Mouse (Mus musculus): ENCODE data around the gene Taf8. TPM values are rescaled to one million over a fixed set of nuclear protein-coding genes. Genes with fewer than 3 reads are reported as not detected.
"Not testable (repeated sequence)": the region's sequence is repeated elsewhere in the genome, so short reads cannot be mapped to it uniquely, and the experiment has no call there.

The Taf8 gene
- total RNA-seq, 2 experiments from 2014 or later = 9.5 to 10.2 TPM

DNA sequence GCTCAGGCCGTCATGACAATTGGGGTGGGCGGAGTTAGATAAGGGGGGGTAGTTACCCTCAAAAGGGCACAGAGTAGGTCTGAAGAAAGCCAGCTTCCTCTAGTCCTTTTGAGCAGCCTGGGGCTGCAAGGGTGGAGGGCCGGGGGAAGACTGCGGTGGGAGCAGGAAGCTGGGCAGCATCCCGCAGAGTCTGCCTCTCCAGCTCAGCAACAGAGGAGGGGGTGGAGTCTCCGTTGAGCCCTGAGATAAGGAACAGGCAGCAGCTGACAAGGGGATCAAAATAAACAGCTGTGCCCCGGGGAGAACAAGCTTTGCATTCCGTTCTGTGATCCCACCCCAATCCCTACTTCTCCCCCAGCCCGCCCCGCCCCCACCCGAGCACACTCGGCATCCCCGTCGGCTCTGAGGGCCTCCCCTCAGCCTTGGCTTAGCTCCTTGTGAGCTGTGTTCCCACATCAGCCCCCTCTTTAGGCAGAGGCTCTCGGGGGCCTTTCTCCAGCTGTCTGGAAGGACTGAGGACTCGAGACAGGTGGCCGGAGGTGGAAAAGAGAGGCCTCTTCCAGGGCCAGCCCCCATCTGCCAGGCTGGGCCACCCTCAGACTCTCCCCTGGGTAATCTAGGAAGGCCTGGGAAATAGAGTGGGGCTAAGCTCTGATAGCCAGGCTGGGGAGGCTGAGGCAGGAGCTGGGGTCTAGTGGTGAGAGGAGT is 19.6 kb upstream of the Taf8 start:
- intact Hi-C loops (cut with DNase I; ENCODE audit: low total_unique reads) = no loop called here
- DNase-seq = peak; percentile 66

DNA sequence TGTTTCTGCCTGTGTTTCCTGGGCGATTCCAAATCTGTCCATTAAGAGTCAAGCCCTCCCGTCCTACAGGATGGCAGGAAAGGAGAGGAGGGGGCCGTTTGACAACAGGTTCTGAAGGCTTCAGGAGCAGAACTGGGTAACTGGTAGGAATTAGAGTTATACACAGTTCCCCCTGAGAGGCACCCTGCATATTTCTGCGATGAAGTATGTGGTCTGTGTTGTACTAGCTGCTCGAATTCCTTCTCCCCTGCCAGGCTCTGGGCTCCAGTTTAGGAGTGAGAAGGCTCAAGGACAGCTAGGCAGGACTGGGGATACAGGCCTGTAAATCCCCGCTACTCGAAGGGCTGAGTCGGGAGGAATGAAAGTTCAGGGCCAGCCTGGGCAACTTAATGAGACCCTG is 16.1 kb upstream of the Taf8 start:
- intact Hi-C loops (cut with DNase I; ENCODE audit: low total_unique reads) = loop anchor here (10.0 kb wide), 1 partner anchor 157 kb away; no protein-coding TSS in a partner anchor
- peak; percentile 58 for DNase-seq

DNA sequence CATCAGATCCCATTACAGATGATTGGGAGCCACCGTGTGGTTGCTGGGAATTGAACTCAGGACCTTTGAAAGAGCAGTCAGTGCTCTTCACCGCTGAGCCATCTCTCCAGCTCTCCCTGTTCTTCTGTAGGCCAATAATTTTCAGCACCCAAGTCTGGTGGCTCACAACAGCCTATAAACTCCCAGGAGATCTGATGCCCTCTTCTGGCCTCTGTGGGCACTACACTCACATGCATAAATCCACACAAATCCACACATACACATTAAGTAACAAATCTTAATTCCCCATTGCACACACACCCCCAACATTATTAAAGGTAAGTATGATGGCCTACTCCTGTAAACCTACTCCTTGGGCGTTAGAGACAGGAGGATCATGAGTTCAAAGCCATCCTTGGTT is 14.1 kb upstream of the Taf8 start:
- DNase-seq = no peak
- intact Hi-C loops (cut with DNase I; ENCODE audit: low total_unique reads) = loop anchor here (10.0 kb wide), 1 partner anchor 159 kb away; no protein-coding TSS in a partner anchor

DNA sequence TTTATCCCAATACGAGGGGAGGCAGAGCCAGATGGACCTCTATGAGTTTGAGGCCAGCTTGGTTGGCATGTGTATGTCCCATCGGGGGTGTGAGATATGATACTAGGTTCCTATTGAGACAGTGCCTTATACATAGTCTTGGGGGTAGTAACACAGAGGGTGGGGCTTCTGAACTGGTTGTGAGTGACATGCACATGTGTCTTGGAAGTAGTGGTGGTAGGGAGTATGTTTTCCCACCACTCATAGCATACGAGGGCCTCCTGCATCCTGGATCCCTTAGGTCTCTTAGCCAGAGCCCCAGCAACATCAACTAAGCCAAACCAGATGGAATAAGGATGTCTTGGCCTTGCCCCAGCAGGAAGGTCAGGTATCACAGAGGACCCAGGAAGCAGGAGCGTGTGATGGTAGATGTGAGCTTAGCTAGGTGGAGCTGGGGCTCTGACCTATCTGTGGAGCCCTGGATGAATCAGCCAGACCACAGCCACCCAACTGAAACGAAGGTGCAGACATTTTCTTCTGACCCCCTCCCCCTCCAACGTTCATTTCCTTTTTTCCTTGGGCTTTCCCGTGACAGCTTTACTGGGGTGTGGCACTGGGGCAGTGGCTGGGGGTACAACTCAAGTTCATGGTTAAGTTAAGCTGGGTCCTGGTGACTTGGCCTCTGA is 13.2 kb upstream of the Taf8 start:
- DNase-seq = no peak
- intact Hi-C loops (cut with DNase I; ENCODE audit: low total_unique reads) = loop anchor here (10.0 kb wide), 1 partner anchor 159 kb away; no protein-coding TSS in a partner anchor

DNA sequence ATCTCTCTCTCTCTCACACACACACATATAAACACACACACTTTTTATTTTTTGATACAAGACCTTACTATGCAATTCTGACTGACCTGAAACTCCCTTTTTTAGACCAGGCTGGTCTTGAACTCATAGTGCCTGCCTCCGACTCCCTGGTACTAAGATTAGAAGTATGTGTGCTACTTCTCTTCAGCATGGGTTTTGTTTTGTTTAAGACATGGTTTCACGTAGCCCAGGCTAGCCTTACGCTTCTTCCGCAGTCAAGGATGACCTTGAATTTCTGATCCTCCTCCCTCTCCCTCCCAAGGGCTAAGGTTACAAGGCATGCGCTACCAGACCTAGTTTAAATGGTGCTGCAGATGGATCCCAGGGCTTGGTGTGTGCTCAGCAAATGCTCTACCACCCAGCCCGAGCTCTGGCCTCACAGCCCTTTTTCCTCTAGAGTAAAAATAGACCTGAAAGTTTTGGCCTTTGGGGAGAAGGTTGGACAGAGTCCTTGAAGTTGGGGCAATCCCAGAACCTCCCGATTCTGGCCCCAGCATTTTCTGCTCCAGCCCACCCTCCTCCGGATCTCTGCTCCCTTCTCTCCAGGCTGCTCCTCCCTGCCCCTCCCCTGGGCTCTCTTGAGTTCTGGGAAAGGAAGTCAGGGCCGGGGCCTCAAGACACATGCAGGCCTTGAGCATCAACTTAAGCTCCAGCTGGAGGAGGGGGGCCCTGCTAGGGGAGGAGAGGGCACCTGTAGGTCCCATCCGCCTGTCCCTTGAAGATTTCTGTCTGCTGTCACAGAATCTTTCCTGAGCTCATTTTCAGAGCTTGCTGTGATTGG is 11.1 kb upstream of the Taf8 start:
- DNase-seq = peak; percentile 63
- intact Hi-C loops (cut with DNase I; ENCODE audit: low total_unique reads) = loop anchor here (5.0 to 10.0 kb wide), 2 partner anchors 89 to 162 kb away; no protein-coding TSS in a partner anchor

DNA sequence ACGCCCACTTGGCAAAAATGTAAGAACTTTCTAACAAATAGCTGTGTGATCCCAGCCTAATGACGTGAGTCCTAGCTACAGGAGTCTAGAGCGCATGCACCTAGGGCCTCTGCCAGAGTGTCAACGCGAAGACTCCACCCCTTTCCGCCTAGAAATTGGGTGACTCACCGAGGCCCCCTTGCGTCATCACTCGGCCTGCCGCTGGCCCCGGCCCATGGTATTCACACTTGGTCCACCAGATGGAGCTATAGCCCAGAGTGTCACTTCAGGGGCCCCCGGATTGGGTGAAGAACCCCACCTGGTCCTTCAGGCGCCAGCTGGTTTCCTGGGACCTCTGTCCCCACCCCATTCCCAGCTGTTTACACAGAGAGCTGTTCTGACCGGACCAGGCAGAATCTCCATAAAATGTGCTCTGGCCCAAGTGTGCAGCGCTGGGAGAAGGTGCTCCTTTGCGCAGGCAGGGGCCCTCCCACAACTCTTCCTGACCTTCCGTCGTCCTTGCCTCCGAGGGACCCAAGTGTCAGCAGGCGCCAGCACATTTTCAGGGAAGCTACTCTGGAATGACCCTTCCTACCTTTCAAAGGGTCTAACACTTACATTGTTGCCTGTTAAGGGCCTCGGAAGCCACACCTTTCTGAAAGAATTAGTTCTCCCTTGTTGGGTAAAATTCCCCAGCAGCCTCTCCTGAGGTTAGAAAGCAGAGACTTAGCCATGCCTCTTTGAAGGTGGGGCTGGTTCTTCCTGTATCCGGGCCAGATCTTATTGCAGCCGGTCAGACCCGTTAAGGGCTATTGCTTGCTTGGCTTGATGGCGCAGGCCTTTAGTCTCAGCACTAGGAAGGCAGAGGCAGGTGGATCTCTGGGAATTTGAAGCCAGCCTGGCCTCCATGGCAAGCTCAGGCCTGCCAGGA is 9.3 kb upstream of the Taf8 start:
- intact Hi-C loops (cut with DNase I; ENCODE audit: low total_unique reads) = loop anchor here (5.0 to 10.0 kb wide), 2 partner anchors 91 to 163 kb away; no protein-coding TSS in a partner anchor

DNA sequence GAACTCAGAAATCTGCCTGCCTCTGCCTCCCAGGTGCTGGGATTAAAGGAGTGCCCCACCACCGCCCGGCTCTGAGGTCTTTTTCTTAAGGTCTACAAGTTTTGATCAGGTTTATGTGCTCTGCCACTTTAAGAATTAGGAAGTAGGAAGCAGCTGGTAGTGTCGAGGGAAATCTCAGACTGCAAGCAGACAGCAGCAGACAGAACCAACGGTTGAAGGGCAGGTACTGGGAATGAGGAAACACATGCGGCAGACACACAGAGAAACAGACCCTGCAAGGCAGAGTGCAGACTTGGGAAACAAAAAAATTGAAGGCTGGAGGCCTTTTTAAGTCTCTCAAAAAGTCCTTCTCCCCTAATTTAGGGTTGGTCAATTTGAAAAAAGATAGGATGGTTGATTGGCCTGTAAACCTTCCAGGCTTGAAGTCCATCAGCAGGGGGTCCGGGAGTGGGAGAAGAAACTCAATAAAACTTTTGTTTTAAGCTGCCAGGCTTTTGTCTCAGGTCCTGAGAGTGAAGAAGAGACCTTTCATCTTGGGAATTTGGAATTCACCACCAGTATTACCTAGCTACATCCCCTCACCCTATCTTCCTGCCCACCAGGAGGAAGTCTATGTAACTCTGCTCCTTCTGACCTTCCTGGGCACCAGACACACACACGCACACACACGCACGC is 7.1 kb upstream of the Taf8 start:
- intact Hi-C loops (cut with DNase I; ENCODE audit: low total_unique reads) = no loop called here
- DNase-seq = no peak

More for the DNA sequence above, 9.3 kb upstream of the Taf8 start:
- DNase-seq = peak; percentile 97

DNA sequence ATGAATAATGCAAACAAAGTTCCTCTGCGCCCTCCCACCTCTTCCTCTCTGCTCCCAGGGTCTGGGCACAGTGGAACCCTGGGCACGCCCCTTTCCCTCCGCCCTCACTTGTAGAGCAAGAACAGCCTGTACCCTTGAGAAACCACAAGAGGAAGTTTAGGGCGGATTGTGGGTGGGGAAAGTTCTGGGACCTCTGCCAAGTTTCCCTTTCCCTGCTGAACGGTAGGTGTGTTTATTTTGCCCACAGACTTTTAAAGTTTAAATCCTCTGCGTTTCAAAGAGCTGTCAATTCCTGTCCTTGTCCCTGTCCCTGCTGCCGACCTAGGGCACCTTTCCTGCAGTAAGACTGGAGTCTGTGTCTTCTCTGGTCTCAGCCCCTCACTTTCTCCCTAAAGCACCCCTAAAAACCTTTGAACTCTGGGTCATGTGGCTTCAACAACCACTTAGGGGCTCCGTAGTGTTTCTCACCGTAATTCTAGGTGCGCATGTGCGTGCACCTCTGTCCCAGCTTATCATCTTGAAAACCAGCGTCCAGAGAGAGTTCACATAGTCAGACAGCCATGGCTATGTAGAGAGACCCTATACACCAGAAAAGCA is 6.0 kb upstream of the Taf8 start:
- peak; percentile 89 for DNase-seq
- intact Hi-C loops (cut with DNase I; ENCODE audit: low total_unique reads) = no loop called here

DNA sequence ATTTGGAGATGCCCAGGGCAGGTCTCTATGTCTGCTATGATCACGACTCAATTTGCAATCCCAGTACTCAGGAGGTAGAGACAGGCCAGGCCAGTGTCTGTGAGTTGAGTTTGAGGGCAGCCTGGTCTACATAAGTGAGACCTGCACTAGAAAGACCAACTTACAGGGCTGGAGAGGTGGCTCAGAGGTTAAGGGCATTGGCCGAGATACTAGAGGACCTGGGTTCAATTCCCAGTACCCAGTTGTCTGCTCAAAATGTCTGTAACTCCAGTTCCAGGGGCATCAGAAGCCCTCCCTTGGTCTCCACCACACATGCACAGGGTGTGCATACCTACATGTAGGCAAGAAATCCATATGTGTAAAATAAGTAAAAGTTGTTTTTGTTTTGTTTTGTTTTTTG is 5.4 kb upstream of the Taf8 start:
- intact Hi-C loops (cut with DNase I; ENCODE audit: low total_unique reads) = no loop called here

DNA sequence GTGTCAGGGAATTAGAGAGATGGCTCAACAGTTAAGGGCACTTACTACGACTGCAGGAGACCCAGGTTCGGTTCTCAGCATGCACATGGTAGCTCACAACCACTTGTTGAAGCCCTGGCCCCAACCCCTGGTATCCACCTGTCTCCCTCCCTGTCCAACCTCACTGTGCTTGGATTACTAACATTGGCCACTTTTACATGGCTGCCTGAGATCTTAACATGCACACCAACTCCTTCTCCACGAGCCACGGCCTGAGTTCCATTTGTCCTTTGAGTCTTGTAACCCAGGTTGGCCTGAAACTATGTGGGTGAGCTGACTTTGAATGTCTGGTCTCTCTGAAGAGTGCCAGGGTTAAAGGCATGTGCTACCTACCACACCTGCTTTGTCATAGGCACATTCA is 4.6 kb upstream of the Taf8 start:
- intact Hi-C loops (cut with DNase I; ENCODE audit: low total_unique reads) = no loop called here
- no peak for DNase-seq

More for the DNA sequence above, 5.4 kb upstream of the Taf8 start:
- DNase-seq = no peak

DNA sequence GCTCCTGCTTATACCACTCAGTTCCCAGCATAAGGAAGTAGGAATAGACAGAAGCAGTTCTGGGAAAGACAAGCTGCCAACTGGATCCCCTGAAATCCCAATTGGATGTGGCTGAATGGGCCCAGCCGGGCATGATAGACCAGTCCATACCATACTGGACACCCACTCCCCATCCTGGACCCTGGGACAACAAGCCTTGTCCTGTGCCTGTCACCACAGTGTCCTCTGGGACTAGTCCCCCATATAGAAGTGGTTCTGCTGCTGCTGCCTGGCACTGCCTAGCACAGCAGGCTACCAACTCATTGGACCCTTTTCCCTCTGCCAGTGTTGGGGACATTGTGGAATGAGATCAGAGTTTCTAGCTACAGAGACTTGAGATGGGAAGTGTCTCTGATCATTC is 4.0 kb upstream of the Taf8 start:
- intact Hi-C loops (cut with DNase I; ENCODE audit: low total_unique reads) = no loop called here
- no peak for DNase-seq

DNA sequence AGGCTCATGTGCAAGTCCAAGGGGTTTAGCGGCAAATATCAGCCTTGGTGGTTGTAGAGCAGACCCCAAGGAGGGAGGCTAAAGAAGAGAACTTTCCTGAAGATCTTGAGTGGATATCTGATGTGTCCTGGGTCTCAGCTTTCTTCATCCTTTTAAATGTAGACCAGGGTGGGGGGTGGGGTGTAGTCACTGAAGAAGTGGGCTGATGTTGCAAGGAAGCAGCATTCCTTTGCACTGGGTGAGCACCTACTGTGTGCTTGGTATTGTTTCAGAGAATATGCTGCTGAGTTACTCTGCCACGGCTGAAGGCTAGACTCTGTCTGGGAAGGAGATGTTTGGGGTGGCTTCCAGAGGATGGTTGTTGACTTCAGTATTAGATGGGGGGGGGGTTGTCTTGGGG is 3.5 kb upstream of the Taf8 start:
- DNase-seq = no peak
- intact Hi-C loops (cut with DNase I; ENCODE audit: low total_unique reads) = no loop called here

DNA sequence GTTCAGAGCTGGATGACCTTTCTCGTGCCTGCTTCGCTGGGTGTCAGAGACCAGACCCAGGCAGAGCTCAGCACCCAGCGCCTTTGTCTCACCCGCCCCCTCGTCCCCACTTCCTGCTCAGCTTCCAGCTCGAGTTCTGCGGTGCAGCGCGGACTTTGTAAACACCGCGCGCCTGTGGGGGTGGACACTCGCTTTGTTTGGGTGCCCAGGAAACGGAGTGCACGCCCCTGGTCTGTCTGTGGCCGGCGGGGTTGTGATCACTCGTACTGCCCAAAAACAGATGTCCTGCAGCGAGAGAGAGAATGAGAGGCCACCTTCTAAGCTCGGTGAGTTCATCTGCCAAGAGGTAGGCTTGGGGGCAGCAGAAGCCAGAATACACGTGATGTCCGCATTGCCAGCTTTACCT is 2.9 kb upstream of the Taf8 start, which contains the start of gene Ccnd3:
Gene Ccnd3 (plus strand): TSS at position 111 of the 406 bp plus-strand sequence.
- intact Hi-C loops (cut with DNase I; ENCODE audit: low total_unique reads) = no loop called here
- DNase-seq = peak; percentile 75

DNA sequence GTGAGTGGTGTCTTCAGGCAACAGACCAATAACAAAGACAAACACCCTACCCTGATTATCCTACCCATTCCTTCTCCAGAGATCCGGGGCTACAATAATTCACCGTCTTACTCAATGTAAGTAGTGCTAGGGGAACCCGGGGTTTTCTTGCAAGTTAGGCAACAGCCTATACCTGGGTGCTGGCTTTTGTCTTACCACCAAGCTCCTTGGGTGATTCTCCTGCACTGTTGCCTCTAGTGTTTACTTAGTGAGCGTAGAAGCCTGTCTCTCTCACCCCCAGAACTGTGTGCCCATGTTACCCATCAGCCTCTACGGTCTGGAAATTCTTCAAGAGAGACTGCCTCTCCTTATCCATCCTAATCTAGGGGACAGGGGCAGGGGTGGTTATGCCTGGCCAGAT is 2.1 kb upstream of the Taf8 start:
- no peak for DNase-seq
- intact Hi-C loops (cut with DNase I; ENCODE audit: low total_unique reads) = no loop called here

DNA sequence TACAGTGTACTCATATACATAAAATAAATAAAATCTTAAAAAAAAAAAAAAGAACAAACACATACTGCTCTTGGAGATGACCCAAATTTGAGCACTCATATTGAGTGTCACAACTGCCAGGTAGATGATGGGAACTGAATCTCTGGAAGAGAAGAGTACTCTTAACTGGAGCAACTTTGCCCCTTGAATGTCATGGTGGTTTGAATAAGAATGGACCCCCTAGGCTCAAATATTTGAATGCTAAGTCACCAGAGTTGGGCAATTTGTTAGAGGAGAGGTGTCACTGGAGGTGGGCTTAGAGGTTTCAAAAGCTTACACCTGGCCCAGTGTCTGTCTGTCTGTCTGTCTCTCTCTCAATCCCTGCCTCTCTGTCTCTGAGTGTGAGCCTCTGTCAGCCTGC is 1.6 kb upstream of the Taf8 start:
- no peak for DNase-seq
- intact Hi-C loops (cut with DNase I; ENCODE audit: low total_unique reads) = no loop called here

DNA sequence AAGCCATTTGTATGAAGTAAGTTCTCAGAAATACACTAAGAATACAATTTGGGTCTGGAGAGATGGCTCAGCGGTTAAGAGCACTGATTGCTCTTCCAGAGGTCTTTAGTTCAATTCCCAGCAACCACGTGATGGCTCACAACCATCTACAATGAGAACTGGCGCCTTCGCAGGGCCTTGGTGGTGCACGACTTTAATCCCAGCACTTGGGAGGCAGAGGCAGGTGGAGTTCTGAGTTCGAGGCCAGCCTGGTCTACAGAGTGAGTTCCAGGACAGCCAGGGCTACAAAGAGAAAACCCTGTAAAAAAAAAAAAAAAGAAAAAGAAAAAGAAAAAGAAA is 584 bp upstream of the Taf8 start:
- intact Hi-C loops (cut with DNase I; ENCODE audit: low total_unique reads); DNase-seq: not testable (repeated sequence)

DNA sequence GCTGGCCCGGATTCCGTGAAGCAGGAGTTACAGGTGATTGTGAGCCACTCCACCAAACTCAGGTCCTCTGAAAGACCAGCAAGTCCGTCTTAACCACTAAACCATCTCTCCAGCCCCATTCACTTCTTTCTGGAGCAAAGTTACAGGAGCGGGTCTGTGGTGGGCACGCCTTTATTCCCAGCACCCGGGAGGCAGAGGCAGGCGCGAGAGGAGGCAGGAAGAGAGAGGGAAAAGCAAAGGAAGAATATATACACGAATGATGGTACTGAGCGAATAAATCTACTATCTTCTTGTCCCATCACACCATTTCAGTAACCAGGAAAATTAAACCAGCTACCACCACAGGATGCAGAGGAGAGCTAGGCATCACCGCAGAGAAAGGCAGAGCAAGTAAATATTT is 561 bp downstream of the Taf8 start:
- intact Hi-C loops (cut with DNase I; ENCODE audit: low total_unique reads) = no loop called here
- DNase-seq = no peak

DNA sequence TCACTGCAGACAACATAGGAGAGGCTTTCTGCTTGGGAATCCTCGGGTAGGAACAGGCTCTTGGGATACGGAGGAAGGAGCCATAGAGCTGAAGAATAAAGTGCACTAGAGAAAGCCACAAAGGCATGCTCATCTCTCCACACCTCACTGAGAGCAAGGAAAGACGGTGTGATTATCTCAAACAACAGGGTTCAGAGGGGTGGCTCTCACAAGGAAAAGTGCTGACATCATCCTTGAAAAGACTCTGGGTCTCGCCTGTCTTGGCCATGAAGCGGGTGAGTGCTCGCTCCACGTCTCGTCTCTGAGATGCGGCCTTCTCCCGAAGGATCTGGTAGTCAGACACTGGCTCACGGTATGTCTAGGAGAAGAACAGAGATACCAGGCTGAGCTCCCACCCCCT is 8.0 kb downstream of the Taf8 start:
- no peak for DNase-seq
- intact Hi-C loops (cut with DNase I; ENCODE audit: low total_unique reads) = no loop called here

Data from gastrocnemius, postnatal 14 days (tissue).